Mouse (Mus musculus) bone marrow macrophage, adult 2 months (primary cell): ENCODE data around the gene Lrrc4. TPM values are rescaled to one million over a fixed set of nuclear protein-coding genes. Genes with fewer than 3 reads are reported as not detected.

Source experiments
- H3K27ac ChIP-seq: 2 replicates; pipeline ENCODE4 v1.5.1; 2012; ENCODE audit warnings: low read depth, low read length; ENCODE audit not compliant: insufficient read depth
- H3K4me1 ChIP-seq: 2 replicates; pipeline ENCODE4 v1.6.1; 2012; ENCODE audit warnings: low read length; ENCODE audit not compliant: control insufficient read depth, insufficient read depth
- H3K4me3 ChIP-seq: 2 replicates; pipeline ENCODE4 v1.5.1; 2012; ENCODE audit warnings: mild to moderate bottlenecking, low read length, moderate library complexity; ENCODE audit not compliant: insufficient read depth
- CTCF ChIP-seq: IDR thresholded peaks from 2 replicates; pipeline ENCODE4 v1.5.1; 2012; ENCODE audit warnings: low read depth, mild to moderate bottlenecking, low read length, moderate library complexity
- POLR2A ChIP-seq: IDR thresholded peaks from 2 replicates; pipeline ENCODE4 v1.6.1; 2012; ENCODE audit warnings: mild to moderate bottlenecking, low read depth, low read length, borderline replicate concordance
- polyA plus RNA-seq: library from polyadenylated mRNA; stranded (reverse); fragments of >200 nt; gene quantifications from 2 replicates; pipeline ENCODE4 v1.2.4, GENCODE M21; 2012; ENCODE audit not compliant: missing spikeins, insufficient read depth, insufficient read length

Gene Lrrc4
- polyA plus RNA-seq, 1 experiment: 0.15 TPM

DNA sequence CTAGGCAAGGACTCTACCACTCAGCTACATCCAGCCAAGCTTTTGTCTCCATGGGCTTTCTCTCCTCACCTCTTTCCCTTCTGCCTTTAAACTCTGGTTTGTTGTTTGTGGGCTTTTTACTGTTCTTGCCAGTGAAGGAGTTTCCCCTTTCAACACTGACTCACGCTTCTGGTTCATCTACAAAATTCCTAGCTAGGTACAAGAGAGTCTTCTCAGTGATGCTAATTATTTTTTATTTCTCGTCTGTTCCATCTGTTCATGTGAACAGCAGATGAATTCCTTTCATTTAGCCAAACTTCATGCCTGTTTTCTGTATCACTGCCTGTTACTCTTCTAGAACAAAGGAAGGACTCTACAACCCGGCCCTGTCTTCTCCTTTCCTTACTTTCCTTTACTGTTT lies 215.6 kb downstream of the Lrrc4 start:
- TF ChIP-seq CTCF (no peak), POLR2A (no peak)
- H3K4me3 ChIP-seq: no peak overlapping the region
- H3K27ac ChIP-seq: no peak overlapping the region
- peaks cover 41% of the 10 kb centered on the region for H3K4me1 ChIP-seq

DNA sequence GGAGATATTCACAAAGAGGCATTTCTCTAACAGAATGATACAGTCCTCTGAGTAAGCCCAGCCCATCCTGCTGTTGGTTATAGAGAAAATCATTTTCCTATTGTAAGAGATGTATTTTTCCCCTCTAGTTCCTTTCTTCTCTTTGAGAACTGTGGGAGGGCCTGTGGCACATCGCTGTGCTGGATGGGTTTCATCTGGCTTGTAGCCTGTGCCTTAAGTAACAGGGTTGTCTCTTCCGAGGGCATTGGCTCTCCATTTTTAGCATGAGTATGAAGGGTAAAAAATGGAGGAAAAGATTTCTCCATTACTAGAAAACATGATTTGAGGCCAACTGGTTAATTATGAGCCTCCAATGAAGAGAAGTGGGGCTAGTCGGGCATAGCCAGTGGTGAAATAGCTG lies 216.1 kb downstream of the Lrrc4 start:
- no peak overlapping the region for H3K4me3 ChIP-seq
- H3K4me1 ChIP-seq: peaks cover 39% of the 10 kb centered on the region
- no peak overlapping the region for H3K27ac ChIP-seq
- TF ChIP-seq POLR2A (no peak), CTCF (no peak)

DNA sequence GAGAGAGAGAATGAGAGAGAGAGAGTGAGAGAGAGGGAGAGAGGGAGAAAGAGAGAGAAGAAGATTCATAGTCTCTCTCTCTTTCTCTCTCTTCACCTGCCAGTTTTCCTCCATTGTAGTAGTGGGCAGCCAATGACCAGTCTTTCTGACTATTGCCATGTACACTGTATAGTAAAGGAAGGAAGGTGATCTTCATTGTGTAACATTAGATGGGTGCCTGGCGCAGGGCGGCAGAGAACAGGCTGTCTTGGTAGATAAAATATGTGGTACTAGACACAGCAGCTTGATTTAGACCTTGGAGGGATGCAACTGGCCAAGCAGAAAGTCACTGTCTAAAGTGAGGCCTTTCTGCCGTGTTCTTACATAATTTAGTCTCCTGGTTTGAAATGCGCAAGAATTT lies 216.7 kb downstream of the Lrrc4 start:
- Histone ChIP-seq H3K4me3 (no peak overlapping the region), H3K27ac (no peak overlapping the region), H3K4me1 (peaks cover 35% of the 10 kb centered on the region)
- TF ChIP-seq POLR2A (no peak), CTCF (no peak)

DNA sequence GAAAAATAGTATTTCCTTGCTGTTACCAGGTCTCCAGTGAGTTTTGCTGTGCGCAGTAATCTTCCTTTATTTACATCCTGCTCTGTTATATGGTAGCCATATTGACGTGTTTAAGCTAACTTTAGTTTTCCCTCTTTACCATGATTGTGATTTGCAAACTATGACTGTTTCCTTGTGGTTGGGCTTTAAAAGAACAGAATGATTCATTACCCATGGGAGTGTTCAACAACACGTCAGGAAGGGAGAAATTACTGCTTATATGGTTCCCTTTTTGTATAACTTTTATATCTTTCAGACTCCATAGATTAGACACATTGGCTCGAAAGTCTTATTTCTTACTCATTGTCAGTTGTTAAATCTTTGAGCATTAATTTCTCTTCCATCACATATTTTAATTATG lies 218.1 kb downstream of the Lrrc4 start:
- TF ChIP-seq CTCF: no peak
- TF ChIP-seq POLR2A: no peak
- Histone ChIP-seq H3K4me1 (peaks cover 28% of the 10 kb centered on the region), H3K27ac (no peak overlapping the region), H3K4me3 (no peak overlapping the region)

Other genes starting within 250 kb of the Lrrc4 start
- gene Lep, start 228.5 kb upstream of the Lrrc4 start, polyA plus RNA-seq: not detected in 2 replicates